Mouse (Mus musculus): ENCODE data around the gene Hrh2. TPM values are rescaled to one million over a fixed set of nuclear protein-coding genes. Genes with fewer than 3 reads are reported as not detected.

Hrh2 gene
- total RNA-seq, 2 experiments from 2014 or later: 15.3 to 15.5 TPM

GRCm38 (mm10) chr13:54175426-54175825 lies 16.5 kb upstream of the Hrh2 start:
- DNase-seq (ENCODE audit: low spot score in 2 of 2): peak in 1 of 2 experiments; percentile 36

GRCm38 (mm10) chr13:54176406-54177020 lies 15.4 kb upstream of the Hrh2 start:
- no peak for DNase-seq (ENCODE audit: low spot score in 2 of 2)

GRCm38 (mm10) chr13:54177346-54177745 lies 14.6 kb upstream of the Hrh2 start:
- DNase-seq (ENCODE audit: low spot score in 2 of 2): no peak

GRCm38 (mm10) chr13:54178647-54179046 lies 13.3 kb upstream of the Hrh2 start:
- DNase-seq (ENCODE audit: low spot score in 2 of 2): no peak

- DNase-seq (ENCODE audit: low spot score in 2 of 2): no peak
These were observed 12.0 kb upstream of the Hrh2 start for GRCm38 (mm10) chr13:54179971-54180370.

GRCm38 (mm10) chr13:54180461-54180860 lies 11.5 kb upstream of the Hrh2 start:
- DNase-seq (ENCODE audit: low spot score in 2 of 2): no peak

GRCm38 (mm10) chr13:54181318-54181717 lies 10.6 kb upstream of the Hrh2 start:
- no peak for DNase-seq (ENCODE audit: low spot score in 2 of 2)

- DNase-seq (ENCODE audit: low spot score in 2 of 2): no peak
These were observed 10.0 kb upstream of the Hrh2 start for GRCm38 (mm10) chr13:54181947-54182346.

- no peak for DNase-seq (ENCODE audit: low spot score in 2 of 2)
These were observed 5.5 kb upstream of the Hrh2 start for GRCm38 (mm10) chr13:54186394-54186793.

GRCm38 (mm10) chr13:54188190-54188706 lies 3.7 kb upstream of the Hrh2 start:
- no peak for DNase-seq (ENCODE audit: low spot score in 2 of 2)

- no peak for DNase-seq (ENCODE audit: low spot score in 2 of 2)
These were observed 2.0 kb upstream of the Hrh2 start for GRCm38 (mm10) chr13:54189896-54190295.

- no peak for DNase-seq (ENCODE audit: low spot score in 2 of 2)
These were observed 748 bp upstream of the Hrh2 start for GRCm38 (mm10) chr13:54191181-54191580.

- DNase-seq (ENCODE audit: low spot score in 2 of 2): no peak
These were observed 1.7 kb downstream of the Hrh2 start for GRCm38 (mm10) chr13:54193580-54193979.

- no peak for DNase-seq (ENCODE audit: low spot score in 2 of 2)
These were observed 7.1 kb downstream of the Hrh2 start for GRCm38 (mm10) chr13:54199000-54199399.

- DNase-seq (ENCODE audit: low spot score in 2 of 2): peak in 1 of 2 experiments; percentile 51
These were observed 10.5 kb downstream of the Hrh2 start for GRCm38 (mm10) chr13:54202458-54202857.

- no peak for DNase-seq (ENCODE audit: low spot score in 2 of 2)
These were observed 11.5 kb downstream of the Hrh2 start for GRCm38 (mm10) chr13:54203419-54203818.

- DNase-seq (ENCODE audit: low spot score in 2 of 2): no peak
These were observed 13.3 kb downstream of the Hrh2 start for GRCm38 (mm10) chr13:54205195-54205594.

GRCm38 (mm10) chr13:54206140-54206753 lies 14.3 kb downstream of the Hrh2 start:
- DNase-seq (ENCODE audit: low spot score in 2 of 2): no peak

GRCm38 (mm10) chr13:54209476-54210253 lies 17.7 kb downstream of the Hrh2 start:
- no peak for DNase-seq (ENCODE audit: low spot score in 2 of 2)

GRCm38 (mm10) chr13:54211528-54212488 lies 19.9 kb downstream of the Hrh2 start:
- no peak for DNase-seq (ENCODE audit: low spot score in 2 of 2)

GRCm38 (mm10) chr13:54212516-54212915 lies 20.6 kb downstream of the Hrh2 start:
- DNase-seq (ENCODE audit: low spot score in 2 of 2): no peak

Data from left cerebral cortex, adult 18-20 months (tissue).